Mouse (Mus musculus) 3T3-L1 (cell line): ENCODE results near the gene Dpp7.

Experiments
- DNase-seq: peaks from one replicate; pipeline ENCODE4 v3.0.0-alpha.2; 2015; ENCODE audit warnings: low read depth, low spot score

Dpp7 gene

DNA sequence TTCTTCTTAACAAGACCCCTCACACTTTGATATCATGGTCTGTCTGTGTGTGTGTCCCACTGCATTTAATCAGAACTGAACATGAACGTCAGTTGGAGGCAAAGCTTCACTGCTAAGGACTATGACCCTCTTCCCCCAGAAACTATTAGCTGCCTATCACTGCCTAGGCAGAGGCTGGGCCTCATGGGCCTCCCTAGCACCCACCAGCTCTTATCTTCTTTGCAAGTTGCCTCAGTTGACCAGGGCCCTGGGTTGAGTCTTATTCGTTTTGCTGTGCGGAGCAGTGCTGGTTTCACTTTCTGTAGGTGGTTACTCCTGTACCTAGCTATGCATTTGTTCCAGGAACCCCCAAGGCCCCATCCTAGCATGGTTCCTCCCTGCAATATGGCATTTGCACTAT is 13.8 kb upstream of the Dpp7 start:
- DNase-seq: no peak

DNA sequence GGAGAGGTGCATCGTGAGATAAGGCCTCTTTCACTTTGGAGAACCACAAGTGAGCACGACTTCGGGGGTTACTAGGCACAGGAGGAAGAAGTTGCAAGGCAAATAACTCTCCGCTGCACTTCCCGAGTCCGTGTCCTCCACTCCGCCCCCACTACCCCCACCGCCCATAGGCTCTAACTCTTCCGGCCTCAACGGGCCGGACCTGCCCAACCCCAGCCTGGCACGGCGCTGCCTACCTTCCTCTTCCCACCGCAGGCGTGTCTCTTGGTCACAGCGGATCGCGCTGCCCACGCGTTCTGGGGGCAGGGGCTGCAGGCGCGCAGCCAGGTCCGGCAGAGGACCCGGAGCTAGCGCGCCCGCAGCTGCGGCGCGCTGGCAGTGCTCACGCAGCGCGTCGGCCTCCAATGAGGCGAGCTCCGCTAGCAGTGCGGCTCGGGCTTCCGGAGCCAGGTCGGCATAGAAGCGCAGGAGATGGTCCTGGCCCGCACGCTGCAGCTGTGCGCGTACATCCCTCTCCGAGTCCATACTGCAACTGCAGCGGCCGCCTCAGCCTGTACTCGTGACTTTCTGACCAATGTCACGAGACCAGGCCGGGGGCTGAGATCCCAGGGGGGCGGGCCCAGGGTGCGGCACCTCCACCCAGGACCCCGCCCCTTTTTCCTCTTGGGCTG is 9.1 kb upstream of the Dpp7 start, which contains the start of gene Uap1l1:
Uap1l1 (minus strand) TSS at position 592 of the 671 bp plus-strand sequence.
- peak; percentile 92 for DNase-seq

DNA sequence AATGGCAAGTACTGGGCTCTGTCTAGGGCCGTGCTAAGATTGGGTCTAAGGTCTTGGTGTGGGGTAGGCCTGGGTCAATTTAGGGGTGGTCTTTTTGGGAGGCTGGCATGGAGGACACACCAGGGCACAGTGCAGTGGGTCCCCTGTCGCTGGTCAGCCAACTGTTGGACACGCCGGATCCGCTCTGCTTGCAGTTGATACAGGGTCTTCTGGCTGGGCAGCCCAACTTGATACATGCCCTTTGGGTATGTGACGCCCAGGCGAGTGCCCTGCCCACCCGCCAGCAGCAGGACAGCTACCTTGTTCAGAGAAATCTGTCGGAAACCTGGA is 8.6 kb upstream of the Dpp7 start:
- no peak for DNase-seq

DNA sequence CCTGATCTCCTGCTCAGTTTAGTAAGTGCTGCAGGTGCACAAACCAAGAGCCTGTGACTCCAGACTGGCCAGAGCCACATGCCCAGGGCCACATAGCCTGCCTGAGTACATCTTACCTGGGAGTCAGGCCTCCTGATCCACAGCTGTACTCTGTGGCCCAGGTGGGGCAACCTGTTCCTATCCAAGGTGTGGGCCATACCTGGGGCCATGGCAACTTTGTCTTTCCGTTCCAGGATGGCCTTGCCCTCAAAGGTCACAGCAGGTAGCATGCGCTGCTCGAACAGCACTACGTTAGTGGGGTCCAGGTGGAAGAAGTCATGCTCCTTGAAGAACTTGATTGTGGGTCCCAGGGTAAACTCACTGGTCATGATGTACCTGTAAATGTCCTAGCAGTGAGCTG is 8.2 kb upstream of the Dpp7 start:
- no peak for DNase-seq

DNA sequence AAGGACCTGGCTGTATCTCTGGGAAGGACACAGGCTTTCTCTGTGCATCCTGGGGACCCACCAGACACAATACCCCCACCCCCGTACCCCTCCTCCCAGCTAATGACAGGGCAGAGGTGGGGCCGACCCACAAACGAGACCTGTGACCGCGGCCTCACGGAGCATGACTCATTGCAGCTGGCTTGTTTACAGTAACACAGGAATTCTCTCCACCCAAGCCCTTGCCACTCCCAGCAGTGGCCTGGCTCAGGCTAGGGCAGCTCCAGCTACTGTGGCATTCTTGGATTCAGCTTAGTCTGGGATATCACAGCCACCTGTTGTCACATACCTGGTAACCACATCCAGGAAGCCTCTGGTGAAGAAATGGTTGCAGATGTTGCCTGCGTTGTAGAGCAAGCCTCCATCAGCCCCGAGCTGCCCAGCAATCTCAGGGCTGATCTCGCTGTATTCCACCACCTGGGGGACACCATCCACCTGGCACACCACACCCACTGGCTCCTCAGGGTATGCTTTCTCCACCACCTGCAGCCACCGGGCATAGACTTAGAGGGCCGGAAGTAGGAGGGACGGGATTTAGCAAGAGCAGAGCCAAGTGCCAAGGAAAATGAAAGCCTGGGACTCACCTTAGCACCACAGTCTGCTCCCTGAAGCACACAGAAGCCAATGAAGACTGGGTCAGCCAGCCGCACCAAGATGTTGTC is 7.5 kb upstream of the Dpp7 start:
- DNase-seq: peak; percentile 78

DNA sequence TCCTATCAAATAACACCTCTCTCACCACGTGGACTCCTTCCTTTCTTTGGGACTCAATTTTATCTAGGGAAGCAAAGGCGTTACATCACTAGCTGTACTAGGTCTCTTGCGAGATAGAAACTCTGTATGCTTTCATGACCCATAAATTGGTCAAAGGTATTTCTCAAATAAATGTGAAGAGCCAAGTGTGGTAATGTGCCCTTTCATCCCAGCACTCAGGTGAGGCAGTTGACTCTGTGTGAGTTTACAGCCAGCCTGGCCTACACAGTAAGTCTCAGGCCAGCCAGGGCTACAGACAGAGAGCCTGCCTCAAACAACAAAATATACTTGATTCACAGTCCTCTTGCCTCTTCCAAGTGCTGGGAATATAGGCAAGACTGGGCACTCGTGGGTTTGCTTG is 3.7 kb upstream of the Dpp7 start:
- no peak for DNase-seq

DNA sequence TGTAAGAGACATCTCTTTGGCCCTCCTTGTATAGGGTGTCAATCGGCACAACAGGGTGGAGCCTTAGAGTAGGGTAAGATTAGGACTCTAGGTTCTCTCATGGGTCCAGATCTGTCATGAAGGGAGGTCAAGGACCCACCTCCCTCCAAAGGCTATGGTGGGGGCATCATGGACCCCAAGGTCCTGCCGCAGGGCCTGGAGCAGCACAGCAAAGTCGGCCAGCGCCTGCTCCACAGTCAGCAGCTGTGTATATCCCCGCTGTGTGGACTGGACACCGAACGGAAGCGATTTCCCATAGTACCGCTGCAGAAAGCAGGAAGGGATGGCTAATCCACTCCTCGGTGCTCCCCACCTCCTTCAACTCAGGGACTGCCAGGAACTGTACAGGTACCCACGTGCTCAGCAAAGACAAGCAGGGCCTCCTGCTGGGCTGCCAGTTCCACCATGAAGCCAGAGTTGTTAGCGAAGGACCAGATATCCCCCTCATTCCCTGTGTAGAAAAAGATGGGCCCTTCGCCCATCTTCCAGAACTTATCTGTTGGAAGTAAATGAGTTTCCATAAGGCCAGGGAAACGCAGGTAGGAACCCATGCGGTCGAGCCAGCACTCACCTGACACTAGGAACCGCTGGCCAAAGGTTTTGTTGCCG is 616 bp downstream of the Dpp7 start:
- no peak for DNase-seq

DNA sequence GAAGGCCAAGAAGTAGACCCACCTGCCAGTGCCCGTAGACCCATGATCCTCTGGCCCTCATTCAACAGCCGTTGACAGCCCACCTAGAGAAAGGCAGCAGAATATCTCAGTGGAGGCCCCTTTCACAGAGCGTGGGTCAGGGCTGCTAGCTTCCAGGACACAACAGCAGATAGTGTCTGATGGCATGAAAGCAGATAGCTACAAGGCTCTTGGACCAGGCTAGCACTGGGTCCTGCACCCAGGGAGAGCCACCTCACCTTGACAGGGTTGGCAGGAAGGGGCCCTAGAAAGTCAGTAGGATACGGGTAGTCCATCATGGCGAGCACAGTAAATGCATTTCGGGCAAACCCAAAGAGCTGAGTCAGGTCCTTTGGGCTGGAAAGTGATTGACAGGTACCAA is 1.9 kb downstream of the Dpp7 start:
- no peak for DNase-seq

DNA sequence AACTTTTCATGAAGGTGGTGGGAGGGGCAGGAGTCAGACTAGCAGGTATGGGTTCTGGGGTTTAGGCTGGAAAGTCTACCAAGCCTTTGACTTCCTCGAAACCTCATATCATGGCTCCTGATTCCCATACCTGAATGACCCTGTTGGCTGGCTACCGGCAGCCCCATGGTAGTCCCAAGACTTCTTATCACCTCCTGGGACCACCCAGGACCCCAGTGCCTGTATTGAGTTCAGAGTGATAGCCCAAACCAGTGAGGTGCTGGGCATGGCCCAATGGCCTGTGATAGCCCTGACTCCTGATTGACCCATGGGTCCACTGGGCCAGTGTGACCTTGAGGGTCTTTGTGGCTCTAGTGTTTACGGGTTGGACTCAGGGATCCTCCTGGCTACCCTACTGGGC is 5.5 kb downstream of the Dpp7 start:
- no peak for DNase-seq

DNA sequence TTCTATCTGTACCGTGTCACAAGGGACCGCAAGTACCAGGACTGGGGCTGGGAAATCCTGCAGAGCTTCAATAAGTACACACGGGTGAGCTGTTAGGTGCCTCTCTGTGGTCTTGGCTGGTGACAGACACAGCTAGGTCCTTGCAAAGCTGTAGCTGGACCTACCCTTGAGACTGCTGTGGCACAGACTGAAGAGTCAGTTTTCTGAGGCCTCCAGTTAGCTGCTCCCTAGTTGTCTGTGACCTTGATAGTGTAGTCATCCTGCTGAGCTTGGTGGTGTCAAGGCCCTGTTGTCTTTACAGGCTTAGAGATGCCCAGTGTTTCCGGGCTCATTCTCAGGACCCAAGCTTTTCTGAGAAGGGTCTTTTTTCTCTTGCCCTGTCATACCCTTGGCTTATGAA is 6.7 kb downstream of the Dpp7 start:
- no peak for DNase-seq

DNA sequence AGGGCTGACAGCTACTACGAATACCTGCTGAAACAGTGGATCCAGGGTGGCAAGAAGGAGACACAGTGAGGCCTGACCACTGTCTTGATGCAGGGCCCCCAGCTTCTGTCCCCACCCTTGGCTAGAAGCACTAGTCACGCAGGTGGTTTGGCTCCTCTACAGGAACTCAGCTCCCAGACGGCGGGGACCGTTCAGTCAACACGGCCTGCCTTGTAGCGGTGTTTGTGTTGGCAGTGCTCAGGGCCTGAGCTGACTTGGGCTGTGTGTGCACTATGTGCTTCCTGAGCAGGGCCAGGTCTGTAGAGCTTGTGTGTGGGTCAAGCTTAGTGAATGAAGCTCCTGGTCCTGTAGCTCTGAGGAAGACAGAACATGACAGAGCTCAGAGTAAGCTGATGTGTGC is 8.0 kb downstream of the Dpp7 start:
- DNase-seq: no peak

DNA sequence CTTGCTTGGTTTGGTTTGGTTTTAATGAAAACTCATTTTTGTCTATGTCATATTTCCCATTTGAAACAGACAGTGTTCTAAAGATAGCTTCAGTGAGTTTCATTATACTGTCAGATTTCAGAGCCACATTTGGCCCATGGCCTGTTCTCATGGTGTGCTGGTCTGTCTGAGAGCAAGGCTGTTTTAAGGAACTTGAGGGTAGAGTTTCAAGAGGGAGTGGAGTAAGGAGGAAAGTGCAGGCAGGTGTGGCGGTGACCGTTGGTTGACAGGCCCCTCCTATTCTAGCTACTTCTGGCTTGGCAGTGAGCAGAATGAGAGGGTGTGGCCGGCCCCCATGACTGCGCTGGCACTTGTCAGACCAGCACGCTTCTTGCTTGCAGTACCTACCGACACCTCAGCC is 17.9 kb downstream of the Dpp7 start:
- DNase-seq: no peak

DNA sequence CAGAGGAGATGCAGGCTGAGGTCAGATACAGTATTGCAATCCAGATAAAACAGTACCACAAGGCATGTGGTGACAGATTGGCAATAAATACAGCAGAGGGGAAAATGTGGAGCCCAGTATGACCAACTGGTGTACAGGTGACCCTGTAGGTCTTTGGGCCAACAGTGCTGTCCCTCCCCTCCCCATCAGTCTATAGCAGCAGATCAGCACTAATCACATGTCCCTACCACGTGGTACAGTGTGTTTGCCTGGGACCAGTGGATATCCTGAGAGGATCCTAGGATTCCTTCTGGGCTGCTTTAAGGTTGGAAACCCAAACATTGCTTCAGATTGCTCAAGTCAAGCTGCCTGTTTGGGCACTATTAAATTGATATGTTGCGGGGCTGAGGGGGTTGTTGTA is 22.6 kb downstream of the Dpp7 start:
- no peak for DNase-seq

DNA sequence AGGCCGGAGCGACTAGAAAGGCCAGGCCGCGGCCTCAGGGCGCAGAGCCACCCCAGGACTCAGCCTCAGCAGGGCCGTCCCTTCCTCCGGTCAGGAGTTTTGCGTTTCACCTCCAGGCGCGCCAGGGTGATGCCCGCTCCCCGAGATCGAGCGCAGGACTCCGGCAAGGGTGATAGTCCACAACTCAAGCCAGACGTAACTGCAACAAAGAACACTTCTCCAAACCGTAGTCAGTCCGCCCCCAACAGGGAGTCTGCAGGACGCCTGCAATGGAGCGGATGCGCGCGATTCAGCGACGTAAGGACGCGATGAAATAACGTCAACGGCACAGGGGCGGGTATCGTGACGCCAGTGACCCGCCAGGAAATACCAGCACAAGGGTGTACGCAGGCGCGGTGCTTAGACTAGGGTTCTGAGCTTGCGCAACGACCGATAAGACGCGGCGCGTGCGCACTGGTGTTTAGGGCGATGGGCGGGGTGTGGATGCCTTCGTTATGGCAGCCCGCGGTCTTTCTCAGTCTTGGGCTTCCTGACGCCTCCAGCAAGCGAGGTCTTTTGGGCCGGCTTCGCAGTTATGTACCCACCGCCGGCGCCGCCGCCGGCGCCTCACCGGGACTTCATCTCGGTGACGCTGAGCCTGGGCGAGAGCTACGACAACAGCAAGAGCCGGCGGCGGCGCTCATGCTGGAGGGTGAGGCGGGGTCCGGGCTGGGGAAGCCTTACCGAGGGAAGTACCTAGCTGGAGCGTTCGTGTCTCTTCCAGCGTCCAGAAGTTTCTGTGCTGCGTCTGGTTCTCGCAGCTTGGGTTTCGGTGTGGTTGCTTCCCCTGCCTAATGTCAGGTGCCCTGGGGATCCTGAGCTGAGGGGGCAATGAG is 23.6 kb downstream of the Dpp7 start, which contains the start of gene Man1b1:
Man1b1 (plus strand) TSS at position 53 of the 875 bp plus-strand sequence.
- peak; percentile 99 for DNase-seq

DNA sequence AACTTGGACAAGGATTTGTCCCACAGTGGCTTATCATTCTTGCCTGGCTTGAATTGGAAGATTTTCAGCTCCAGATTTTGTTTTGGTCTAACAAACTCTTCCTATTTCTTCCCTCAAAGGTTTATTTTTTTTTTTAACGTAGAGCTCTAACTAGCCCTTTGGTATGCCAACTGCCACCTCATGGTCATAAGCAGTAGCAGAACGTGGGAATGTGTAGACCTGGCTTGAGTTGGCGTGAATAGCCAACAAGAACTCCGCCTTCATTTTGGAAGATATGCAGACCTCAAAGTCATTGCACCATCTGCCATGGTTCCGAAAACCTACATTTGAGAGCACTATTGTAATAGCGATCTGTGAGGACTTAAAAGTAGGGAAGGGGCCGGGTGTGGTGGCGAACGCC is 24.7 kb downstream of the Dpp7 start:
- DNase-seq: peak; percentile 63

DNA sequence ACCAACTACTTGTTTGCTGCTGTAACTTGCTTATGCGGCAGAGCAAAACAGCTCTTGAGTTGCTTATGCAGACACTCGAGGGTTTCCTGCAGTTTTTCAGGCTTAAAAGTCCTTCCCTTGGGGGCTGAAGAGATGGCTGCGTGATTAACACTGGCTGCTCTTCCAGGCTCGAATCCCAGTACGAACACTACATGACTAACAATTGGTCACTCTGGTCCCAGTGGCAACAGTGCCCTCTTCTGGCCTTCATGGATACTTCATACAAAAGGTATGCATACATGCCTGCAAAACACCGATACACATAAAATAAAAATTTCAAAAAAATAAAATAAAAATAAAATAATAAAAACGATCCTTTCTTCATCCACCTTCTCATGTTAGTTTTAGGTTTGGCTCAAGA is 27.7 kb downstream of the Dpp7 start:
- peak; percentile 74 for DNase-seq

DNA sequence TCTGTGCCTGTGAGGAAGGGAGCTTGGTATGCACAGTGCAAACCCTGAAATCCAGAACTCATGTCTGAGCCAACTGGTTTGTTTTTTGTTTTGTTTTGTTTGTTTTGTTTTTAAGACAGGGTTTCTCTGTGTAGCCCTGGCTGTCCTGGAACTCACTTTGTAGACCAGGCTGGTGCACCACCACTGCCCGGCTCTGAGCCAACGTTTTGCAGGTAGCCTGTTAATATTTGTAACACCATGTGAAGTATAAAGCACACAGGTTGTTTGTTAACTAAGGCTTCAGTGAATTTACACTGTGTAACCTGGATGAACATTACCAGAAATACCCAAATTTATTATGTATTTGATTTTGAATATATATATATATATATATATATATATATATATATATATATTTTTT is 30.1 kb downstream of the Dpp7 start:
- no peak for DNase-seq

DNA sequence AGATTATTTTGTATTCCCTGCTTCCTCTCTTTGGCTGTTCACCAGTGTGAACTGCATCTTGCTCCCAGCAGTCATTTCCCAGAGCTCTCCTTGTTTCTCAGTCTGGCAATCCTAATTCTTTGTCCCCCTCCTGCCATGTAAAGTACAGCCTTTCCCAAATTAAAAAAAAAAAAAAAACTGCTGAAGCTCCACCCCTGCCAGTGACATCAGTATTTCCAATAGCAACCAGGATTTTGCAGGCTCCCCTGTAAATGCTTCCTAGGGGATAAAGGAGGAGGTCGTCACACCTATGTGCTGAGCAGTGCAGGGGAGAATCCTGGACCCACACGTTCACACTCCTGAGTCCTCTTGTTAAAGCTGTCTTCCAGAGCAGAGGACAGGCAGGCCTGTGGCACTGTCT is 36.1 kb downstream of the Dpp7 start:
- DNase-seq: no peak

DNA sequence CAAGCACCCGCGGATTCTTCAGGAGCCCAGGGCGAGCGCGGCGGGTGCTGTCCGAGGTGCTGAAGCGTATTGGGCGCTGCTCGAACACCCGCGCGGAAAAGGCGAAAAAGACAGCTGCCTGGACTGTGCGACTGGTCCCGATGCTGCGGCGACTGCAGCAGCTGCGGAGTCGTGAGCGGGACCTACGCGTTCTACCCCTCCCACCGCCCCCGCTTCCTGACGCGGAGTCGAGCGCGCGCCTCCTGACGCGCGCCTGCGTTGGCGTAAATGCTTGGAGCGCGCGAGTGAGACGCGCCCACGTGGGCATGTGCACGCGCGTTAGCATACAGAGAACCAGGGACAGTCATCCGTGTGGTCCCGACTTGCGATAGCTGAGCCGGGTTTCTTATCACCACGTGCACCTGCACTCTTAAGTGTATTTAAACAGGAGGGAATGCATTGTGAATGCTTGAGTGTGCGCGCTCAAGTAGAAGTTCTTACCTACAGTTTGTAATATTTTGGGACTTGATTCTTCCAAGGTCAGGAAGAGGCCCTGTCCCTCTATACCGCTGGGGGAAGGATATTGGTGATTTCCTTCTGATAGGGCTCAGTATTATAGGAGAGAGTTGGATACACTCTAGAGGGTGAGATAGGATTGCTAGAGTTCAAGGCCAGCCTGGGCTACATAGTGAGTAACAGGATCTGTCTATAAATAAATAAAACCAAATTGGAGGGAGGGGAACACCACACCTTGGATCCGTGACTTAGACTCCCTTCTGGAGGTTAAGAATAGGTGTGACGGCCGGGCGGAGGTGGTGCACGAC is 37.0 kb downstream of the Dpp7 start, which contains the start of gene Grin1:
Grin1 (minus strand) TSS at position 217 of the 803 bp plus-strand sequence.
- no peak for DNase-seq

DNA sequence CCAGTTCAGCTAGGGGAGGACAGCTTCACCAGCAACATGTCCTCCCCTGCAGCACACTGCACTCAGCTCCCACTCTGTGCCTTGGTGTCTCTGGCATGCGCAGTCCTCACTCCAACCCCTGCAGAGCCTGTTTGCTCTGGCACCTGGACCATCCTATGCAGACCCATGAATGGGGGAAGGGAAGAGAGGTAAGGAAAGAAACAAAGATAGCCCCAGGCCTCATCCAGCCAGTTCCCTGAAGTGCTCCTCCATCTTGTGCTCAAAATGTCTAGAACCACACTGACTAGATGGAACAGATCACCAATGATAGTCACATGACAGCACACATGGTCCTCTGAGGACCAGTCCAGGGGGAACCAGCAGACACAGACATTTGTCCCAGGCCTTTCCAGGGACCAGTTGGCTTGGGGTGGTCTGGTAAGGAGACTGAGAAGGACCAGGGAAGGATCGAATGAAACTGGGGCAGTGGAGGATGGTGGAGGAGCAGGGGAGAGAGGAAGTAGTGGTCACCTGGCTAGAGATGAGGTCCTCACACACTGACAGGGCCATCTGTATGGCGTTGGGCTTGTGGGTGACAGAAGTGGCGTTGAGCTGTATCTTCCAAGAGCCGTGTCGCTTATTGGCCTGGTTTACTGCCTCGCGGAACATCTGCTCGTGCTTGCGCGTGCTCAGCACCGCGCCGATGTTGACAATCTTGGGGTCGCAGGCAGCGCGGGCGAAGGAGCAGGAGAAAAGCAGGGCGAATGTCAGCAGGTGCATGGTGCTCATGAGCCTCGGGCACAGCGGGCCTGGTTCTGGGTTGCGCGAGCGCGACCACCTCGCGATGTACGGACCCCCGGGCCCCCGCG is 37.8 kb downstream of the Dpp7 start:
- no peak for DNase-seq
